Mouse (Mus musculus) liver, embryonic 16.5 days (tissue): ENCODE data around the gene Dlx5. TPM values are rescaled to one million over a fixed set of nuclear protein-coding genes. Genes with fewer than 3 reads are reported as not detected.
A peak's percentile ranks its signal among the peaks of the same experiment; 100 is the strongest.

Experiments
- ATAC-seq: fragments of 200-750 bp; cut with Nextera tagmentation; 2 replicates; pipeline ENCODE4 v1.8.0; 2017; ENCODE audit warnings: low read depth, mild to moderate bottlenecking, moderate number of reproducible peaks, moderate library complexity
- H3K27ac ChIP-seq: fragments of 300-500 bp; sonication (generic); 2 replicates; pipeline ENCODE4 v1.5.1; 2014; ENCODE audit warnings: mild to moderate bottlenecking, low read length
- H3K27me3 ChIP-seq: fragments of 300-500 bp; sonication (generic); 2 replicates; pipeline ENCODE4 v1.6.1; 2014; ENCODE audit warnings: low read depth, low read length, mixed read lengths; ENCODE audit not compliant: control insufficient read depth, insufficient read depth
- H3K36me3 ChIP-seq: fragments of 300-500 bp; sonication (generic); 2 replicates; pipeline ENCODE4 v1.6.1; 2014; ENCODE audit warnings: mild to moderate bottlenecking; ENCODE audit not compliant: control insufficient read depth, insufficient read depth
- H3K4me1 ChIP-seq: fragments of 300-500 bp; sonication (generic); 2 replicates; pipeline ENCODE4 v1.6.1; 2014; ENCODE audit warnings: low read depth, low read length, mixed read lengths; ENCODE audit not compliant: control insufficient read depth
- H3K4me2 ChIP-seq: fragments of 300-500 bp; sonication (generic); 2 replicates; pipeline ENCODE4 v1.6.1; 2014; ENCODE audit warnings: low read depth, low read length, mixed read lengths
- H3K4me3 ChIP-seq: fragments of 300-500 bp; sonication (generic); 2 replicates; pipeline ENCODE4 v1.5.1; 2014; ENCODE audit warnings: low read depth, mild to moderate bottlenecking, low read length
- H3K9ac ChIP-seq: fragments of 300-500 bp; sonication (generic); 2 replicates; pipeline ENCODE4 v1.6.1; 2014; ENCODE audit warnings: low read depth, low read length
- H3K9me3 ChIP-seq: fragments of 300-500 bp; sonication (generic); replicated peaks from 2 replicates; pipeline ENCODE4 v1.6.1; 2016; ENCODE audit warnings: low read length; ENCODE audit not compliant: control insufficient read depth
- WGBS: fragments of 180-500 bp; shearing (Covaris S2); extraction: QIAGEN DNeasy Blood & Tissue Kit; methylation state at CpG from one replicate; pipeline ENCODE4 v1.1.7; 2014; ENCODE audit not compliant: insufficient replicate concordance; 5-methylcytosine and 5-hydroxymethylcytosine counted together
- polyA plus RNA-seq: library from polyadenylated mRNA; unstranded; fragments of >200 nt; fragmentation: Nextera tagmentation; extraction: Ambion mirVana; gene quantifications from 2 replicates; pipeline ENCODE4 v1.2.1, GENCODE M21; 2015

Dlx5 gene
- polyA plus RNA-seq, 1 experiment from 2014 or later: 0.12 TPM

DNA sequence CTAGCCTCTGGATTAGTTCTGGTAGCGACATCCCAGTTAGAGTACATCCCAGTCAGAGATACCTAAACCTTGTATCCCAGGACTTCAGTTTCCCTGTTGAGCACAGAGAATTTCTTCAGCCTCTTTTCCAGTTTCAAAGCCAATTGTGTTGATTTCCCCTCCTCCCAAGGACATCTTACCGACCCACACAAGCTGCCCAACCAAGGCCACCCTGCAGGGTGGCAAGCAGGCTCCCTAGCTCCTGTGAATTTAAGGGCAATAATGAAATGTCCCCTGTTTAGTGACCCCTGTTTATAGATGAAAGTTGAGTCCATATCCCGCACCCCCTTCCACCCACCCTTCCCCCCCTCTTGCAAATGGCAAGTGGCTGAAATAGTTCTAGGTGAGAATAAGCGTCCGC, 9.0 kb downstream of the Dlx5 start:
- Histone ChIP-seq H3K27me3 (peaks cover 84% of the 10 kb centered on the region), H3K27ac (no peak overlapping the region), H3K9me3 (no peaks in the 10 kb centered on the region), H3K36me3 (no peaks in the 10 kb centered on the region), H3K4me2 (no peak overlapping the region), H3K4me3 (no peak overlapping the region), H3K4me1 (no peaks in the 10 kb centered on the region), H3K9ac (no peak overlapping the region)
- no peak for ATAC-seq
- 2% methylated on average over 5 of the region's 5 CpGs for WGBS

DNA sequence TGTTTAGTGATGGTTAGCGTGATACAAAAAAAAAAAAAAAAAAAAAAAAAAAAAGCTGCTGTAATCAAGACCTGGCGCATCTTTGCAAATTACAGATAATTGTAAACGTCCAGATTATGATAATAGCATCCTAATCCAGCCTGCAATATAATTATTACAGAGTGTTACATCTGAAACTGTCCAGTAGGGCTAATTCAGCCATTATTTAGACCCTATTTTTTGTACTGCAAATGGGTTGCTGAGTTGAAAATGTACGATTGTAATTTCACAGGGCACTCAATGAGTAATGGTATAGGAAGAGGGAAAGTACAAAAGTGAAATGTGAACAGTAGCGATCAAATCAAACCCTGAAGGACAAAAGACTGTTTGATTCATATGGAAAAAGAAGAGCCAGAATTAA, 10.2 kb downstream of the Dlx5 start:
- Histone ChIP-seq H3K4me3 (no peak overlapping the region), H3K4me1 (no peaks in the 10 kb centered on the region), H3K4me2 (no peak overlapping the region), H3K27me3 (peaks cover 79% of the 10 kb centered on the region), H3K9ac (no peak overlapping the region), H3K9me3 (no peaks in the 10 kb centered on the region), H3K36me3 (no peaks in the 10 kb centered on the region), H3K27ac (no peak overlapping the region)
- no peak for ATAC-seq
- WGBS: 7% methylated on average over 5 of the region's 5 CpGs

GRCm38 (mm10) chr6:6870876-6871420, 10.9 kb downstream of the Dlx5 start:
- Histone ChIP-seq H3K9ac (no peak overlapping the region), H3K27ac (no peak overlapping the region), H3K36me3 (no peaks in the 10 kb centered on the region), H3K4me3 (no peak overlapping the region), H3K4me2 (no peak overlapping the region), H3K9me3 (no peaks in the 10 kb centered on the region), H3K4me1 (no peaks in the 10 kb centered on the region), H3K27me3 (peaks cover 77% of the 10 kb centered on the region)
- ATAC-seq: no peak
- under 1% methylated on average over 7 of the region's 7 CpGs for WGBS

- ATAC-seq: no peak
- Histone ChIP-seq H3K27ac (no peak overlapping the region), H3K9me3 (no peaks in the 10 kb centered on the region), H3K27me3 (peaks cover 77% of the 10 kb centered on the region), H3K4me1 (no peaks in the 10 kb centered on the region), H3K4me2 (no peak overlapping the region), H3K4me3 (no peak overlapping the region), H3K36me3 (no peaks in the 10 kb centered on the region), H3K9ac (no peak overlapping the region)
- WGBS: 2% methylated on average over 11 of the region's 11 CpGs
Observed at GRCm38 (mm10) chr6:6869961-6870800, 11.7 kb downstream of the Dlx5 start.

GRCm38 (mm10) chr6:6869041-6869685, 12.7 kb downstream of the Dlx5 start:
- no peak for ATAC-seq
- H3K4me2 ChIP-seq: no peak overlapping the region
- no peak overlapping the region for H3K4me3 ChIP-seq
- H3K36me3 ChIP-seq: no peaks in the 10 kb centered on the region
- 5% methylated on average over 13 of the region's 13 CpGs for WGBS
- H3K9me3 ChIP-seq: no peaks in the 10 kb centered on the region
- H3K27ac ChIP-seq: no peak overlapping the region
- peaks cover 77% of the 10 kb centered on the region for H3K27me3 ChIP-seq
- H3K9ac ChIP-seq: no peak overlapping the region
- H3K4me1 ChIP-seq: no peaks in the 10 kb centered on the region

DNA sequence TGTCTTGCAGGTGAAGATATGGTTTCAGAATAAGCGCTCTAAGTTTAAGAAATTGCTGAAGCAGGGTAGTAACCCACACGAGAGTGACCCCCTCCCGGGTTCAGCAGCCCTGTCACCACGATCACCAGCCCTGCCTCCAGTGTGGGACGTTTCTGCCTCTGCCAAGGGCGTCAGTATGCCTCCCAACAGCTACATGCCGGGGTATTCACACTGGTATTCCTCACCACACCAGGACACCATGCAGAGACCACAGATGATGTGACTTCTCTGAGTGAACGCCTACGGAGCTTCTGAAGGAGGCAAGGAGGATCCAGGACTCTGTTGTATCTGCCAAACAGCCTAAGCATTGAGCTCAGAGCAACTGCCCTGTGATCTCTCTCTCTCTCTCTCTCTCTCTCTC, 14.9 kb downstream of the Dlx5 start:
- H3K9me3 ChIP-seq: no peaks in the 10 kb centered on the region
- ATAC-seq: no peak
- under 1% methylated on average over 9 of the region's 9 CpGs for WGBS
- peaks cover 7% of the 10 kb centered on the region for H3K4me1 ChIP-seq
- H3K4me2 ChIP-seq: no peak overlapping the region
- H3K27ac ChIP-seq: no peak overlapping the region
- H3K27me3 ChIP-seq: peaks cover 77% of the 10 kb centered on the region
- no peak overlapping the region for H3K9ac ChIP-seq
- H3K36me3 ChIP-seq: no peaks in the 10 kb centered on the region
- H3K4me3 ChIP-seq: no peak overlapping the region

DNA sequence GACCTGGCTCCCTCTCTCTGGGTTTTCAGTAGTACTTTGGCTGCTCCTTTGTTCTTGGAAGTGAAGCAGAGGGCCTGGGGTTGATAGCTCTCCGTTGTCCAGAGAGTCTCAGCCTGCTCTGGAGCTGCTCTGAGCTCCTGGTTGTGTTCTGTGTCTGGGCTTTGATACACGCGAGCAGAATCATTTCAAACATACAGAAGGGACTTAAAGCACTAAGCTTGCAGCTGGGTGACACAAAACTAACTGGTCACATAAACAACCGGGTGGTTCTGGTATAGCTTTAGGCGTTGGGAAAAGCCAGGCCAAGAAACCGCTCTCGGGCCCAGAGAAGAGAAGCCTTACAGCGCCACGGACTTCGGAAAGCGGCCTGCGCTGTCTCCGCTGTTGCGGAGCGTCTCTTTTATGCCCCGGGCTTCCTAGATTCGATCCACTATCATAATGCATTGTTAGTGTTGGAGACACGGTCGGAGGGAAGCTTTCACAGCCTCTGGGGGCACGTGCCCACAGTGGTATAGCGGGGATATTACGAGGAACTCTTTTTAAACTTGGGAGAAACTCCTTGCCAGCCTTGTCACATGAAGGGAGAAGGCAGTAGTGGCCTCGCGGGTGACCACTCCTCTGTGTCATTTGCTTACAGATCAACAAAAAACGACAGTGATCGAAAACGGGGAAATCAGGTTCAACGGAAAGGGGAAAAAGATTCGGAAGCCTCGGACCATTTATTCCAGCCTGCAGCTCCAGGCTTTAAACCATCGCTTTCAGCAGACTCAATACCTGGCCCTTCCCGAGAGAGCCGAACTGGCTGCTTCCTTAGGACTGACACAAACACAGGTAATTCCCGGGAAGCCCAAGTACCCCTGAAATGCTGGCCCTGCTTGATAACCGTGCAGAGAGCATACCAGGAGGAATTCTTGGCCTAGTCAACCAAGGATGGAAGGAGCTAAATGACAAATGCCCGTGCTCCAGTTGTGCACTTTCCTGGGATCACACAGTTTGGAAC, 17.1 kb downstream of the Dlx5 start:
- H3K27ac ChIP-seq: no peak overlapping the region
- no peak overlapping the region for H3K9ac ChIP-seq
- WGBS: 2% methylated on average over 36 of the region's 36 CpGs
- ATAC-seq: no peak
- peaks cover 76% of the 10 kb centered on the region for H3K27me3 ChIP-seq
- peaks cover 7% of the 10 kb centered on the region for H3K4me1 ChIP-seq
- H3K9me3 ChIP-seq: no peaks in the 10 kb centered on the region
- H3K4me2 ChIP-seq: no peak overlapping the region
- no peak overlapping the region for H3K4me3 ChIP-seq
- no peaks in the 10 kb centered on the region for H3K36me3 ChIP-seq

DNA sequence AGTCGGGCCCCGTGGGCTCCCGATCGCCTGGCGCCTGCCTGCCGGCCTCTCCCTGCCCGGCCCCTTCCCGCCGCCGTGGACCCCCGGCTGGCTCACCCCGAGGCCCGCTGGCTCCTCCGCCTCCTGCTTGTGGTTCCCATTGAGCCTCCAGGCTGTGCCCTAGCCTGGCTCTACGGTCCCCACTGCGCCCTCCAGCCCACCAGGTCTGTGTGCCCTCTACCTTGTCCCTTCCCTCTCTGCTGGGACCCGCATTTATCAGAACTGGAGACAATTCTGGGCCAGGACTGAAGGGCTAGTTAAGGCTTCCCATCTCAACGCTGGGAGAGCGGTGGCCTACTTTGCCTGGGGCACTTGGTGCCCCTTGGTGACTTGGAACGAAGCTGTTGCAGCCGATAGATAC, 17.9 kb downstream of the Dlx5 start:
- Histone ChIP-seq H3K9ac (no peak overlapping the region), H3K9me3 (no peaks in the 10 kb centered on the region)
- ATAC-seq: no peak

More for the DNA sequence above, 17.9 kb downstream of the Dlx5 start:
- Histone ChIP-seq H3K4me2 (peak overlapping the region; percentile 51), H3K27ac (no peak overlapping the region), H3K36me3 (no peaks in the 10 kb centered on the region), H3K4me1 (peaks cover 7% of the 10 kb centered on the region), H3K27me3 (peaks cover 78% of the 10 kb centered on the region), H3K4me3 (peak overlapping the region; percentile 32)
- 2% methylated on average over 16 of the region's 21 CpGs for WGBS
